Mouse (Mus musculus) midbrain, embryonic 14.5 days (tissue): ENCODE results near the gene Hspb11. TPM values are rescaled to one million over a fixed set of nuclear protein-coding genes. Genes with fewer than 3 reads are reported as not detected.
A peak's percentile ranks its signal among the peaks of the same experiment; 100 is the strongest.

Experiments used
- ATAC-seq: fragments of 200-750 bp; cut with Nextera tagmentation; 2 replicates; pipeline ENCODE4 v1.8.0; 2017; ENCODE audit warnings: moderate number of reproducible peaks, moderate library complexity; ENCODE audit not compliant: low FRiP score, low TSS enrichment
- DNase-seq: peaks from one replicate; pipeline ENCODE4 v3.0.0-alpha.2; 2015
- H3K27ac ChIP-seq: fragments of 300-500 bp; sonication (generic); replicated peaks from 2 replicates; pipeline ENCODE4 v1.5.1; 2014; ENCODE audit warnings: mild to moderate bottlenecking, low read depth, low read length, moderate library complexity
- H3K27me3 ChIP-seq: fragments of 300-500 bp; sonication (generic); 2 replicates; pipeline ENCODE4 v1.6.1; 2014; ENCODE audit warnings: low read length, control low read depth, mixed read lengths; ENCODE audit not compliant: control insufficient read depth, insufficient read depth
- H3K36me3 ChIP-seq: fragments of 300-500 bp; sonication (generic); 2 replicates; pipeline ENCODE4 v1.6.1; 2014; ENCODE audit warnings: low read length, control low read depth; ENCODE audit not compliant: control insufficient read depth, insufficient read depth
- H3K4me1 ChIP-seq: fragments of 300-500 bp; sonication (generic); 2 replicates; pipeline ENCODE4 v1.6.1; 2014; ENCODE audit warnings: mild to moderate bottlenecking, antibody characterized with exemption, low read length, control low read depth; ENCODE audit not compliant: control insufficient read depth, insufficient read depth
- H3K4me2 ChIP-seq: fragments of 300-500 bp; sonication (generic); 2 replicates; pipeline ENCODE4 v1.6.1; 2014; ENCODE audit warnings: mild to moderate bottlenecking, low read length, moderate library complexity
- H3K4me3 ChIP-seq: fragments of 300-500 bp; sonication (generic); replicated peaks from 2 replicates; pipeline ENCODE4 v1.5.1; 2014; ENCODE audit warnings: low read depth, low read length
- H3K9ac ChIP-seq: fragments of 300-500 bp; sonication (generic); replicated peaks from 2 replicates; pipeline ENCODE4 v1.6.1; 2014; ENCODE audit warnings: mild to moderate bottlenecking, low read length, moderate library complexity
- H3K9me3 ChIP-seq: fragments of 300-500 bp; sonication (generic); 2 replicates; pipeline ENCODE4 v1.6.1; 2016; ENCODE audit warnings: low read length, control low read depth, mixed read lengths; ENCODE audit not compliant: control insufficient read depth
- WGBS: fragments of 180-500 bp; shearing (Covaris S2); extraction: QIAGEN DNeasy Blood & Tissue Kit; methylation state at CpG from one replicate; pipeline ENCODE4 v1.1.7; 2014; 5-methylcytosine and 5-hydroxymethylcytosine counted together
- polyA plus RNA-seq: library from polyadenylated mRNA; unstranded; fragments of >200 nt; fragmentation: Nextera tagmentation; extraction: Ambion mirVana; gene quantifications from 2 replicates; pipeline ENCODE4 v1.2.1, GENCODE M21; 2014

The Hspb11 gene
- polyA plus RNA-seq, 1 experiment from 2014 or later, result 38.2 TPM

- no peak overlapping the region for H3K4me2 ChIP-seq
- DNase-seq (no peak), ATAC-seq (no peak)
- H3K4me3 ChIP-seq, result no peak overlapping the region
- H3K9me3 ChIP-seq, result no peaks in the 10 kb centered on the region
- peaks cover 3% of the 10 kb centered on the region; the same call in 1 of the 2 replicates for H3K4me1 ChIP-seq
- 89% methylated on average over 1 of the region's 1 CpGs for whole genome bisulfite sequencing
- no peaks in the 10 kb centered on the region for H3K27me3 ChIP-seq
- H3K27ac ChIP-seq, result no peak overlapping the region
- peaks cover 17% of the 10 kb centered on the region for H3K36me3 ChIP-seq
- H3K9ac ChIP-seq, result no peak overlapping the region
Observed at GRCm38 (mm10) chr4:107246040-107246439, 7.4 kb upstream of the Hspb11 start.

GRCm38 (mm10) chr4:107247110-107247509 is 6.3 kb upstream of the Hspb11 start:
- 83% methylated on average over 9 of the region's 9 CpGs for WGBS
- H3K4me1 ChIP-seq, result peaks cover 3% of the 10 kb centered on the region; the same call in 1 of the 2 replicates
- no peaks in the 10 kb centered on the region for H3K27me3 ChIP-seq
- H3K27ac ChIP-seq, result no peak overlapping the region
- no peak for ATAC-seq
- no peak overlapping the region for H3K4me2 ChIP-seq
- no peak overlapping the region for H3K4me3 ChIP-seq
- no peak for DNase-seq
- H3K36me3 ChIP-seq, result peaks cover 17% of the 10 kb centered on the region
- H3K9ac ChIP-seq, result no peak overlapping the region
- no peaks in the 10 kb centered on the region for H3K9me3 ChIP-seq

- Histone ChIP-seq H3K27ac (no peak overlapping the region), H3K9ac (no peak overlapping the region), H3K9me3 (no peaks in the 10 kb centered on the region), H3K4me1 (peaks cover 3% of the 10 kb centered on the region; the same call in 1 of the 2 replicates), H3K36me3 (peaks cover 13% of the 10 kb centered on the region; the same call in 1 of the 2 replicates), H3K4me2 (no peak overlapping the region), H3K27me3 (no peaks in the 10 kb centered on the region), H3K4me3 (no peak overlapping the region)
- WGBS, result 90% methylated on average over 3 of the region's 3 CpGs
- DNase-seq (no peak), ATAC-seq (no peak)
Observed at GRCm38 (mm10) chr4:107248061-107248460, 5.3 kb upstream of the Hspb11 start.

GRCm38 (mm10) chr4:107249471-107249870 is 3.9 kb upstream of the Hspb11 start:
- Histone ChIP-seq H3K27me3 (no peaks in the 10 kb centered on the region), H3K36me3 (peaks cover 11% of the 10 kb centered on the region; the same call in 1 of the 2 replicates), H3K9ac (no peak overlapping the region), H3K27ac (no peak overlapping the region), H3K4me3 (no peak overlapping the region), H3K9me3 (no peaks in the 10 kb centered on the region), H3K4me1 (peaks cover 3% of the 10 kb centered on the region; the same call in 1 of the 2 replicates), H3K4me2 (no peak overlapping the region)
- no peak for DNase-seq
- no peak for ATAC-seq
- 37% methylated on average over 2 of the region's 2 CpGs for WGBS

- Histone ChIP-seq H3K4me1 (peaks cover 3% of the 10 kb centered on the region; the same call in 1 of the 2 replicates), H3K4me2 (no peak overlapping the region), H3K4me3 (no peak overlapping the region), H3K27me3 (no peaks in the 10 kb centered on the region), H3K36me3 (0 out of 2 replicates have a peak, but pooled peaks cover 4% of the 10 kb centered on the region), H3K9ac (no peak overlapping the region), H3K27ac (no peak overlapping the region), H3K9me3 (no peaks in the 10 kb centered on the region)
- WGBS, result 21% methylated on average over 4 of the region's 4 CpGs
- DNase-seq, result peak; percentile 82
- no peak for ATAC-seq
Observed at GRCm38 (mm10) chr4:107250494-107250893, 2.9 kb upstream of the Hspb11 start.

- WGBS, result under 1% methylated on average over 11 of the region's 11 CpGs
- no peaks in the 10 kb centered on the region for H3K36me3 ChIP-seq
- peak overlapping the region; percentile 81 for H3K4me3 ChIP-seq
- ATAC-seq (no peak), DNase-seq (peak; percentile 18)
- peaks cover 3% of the 10 kb centered on the region; the same call in 1 of the 2 replicates for H3K4me1 ChIP-seq
- no peaks in the 10 kb centered on the region for H3K27me3 ChIP-seq
- H3K9ac ChIP-seq, result peak overlapping the region; percentile 82
- H3K4me2 ChIP-seq, result peak overlapping the region; percentile 71
- H3K9me3 ChIP-seq, result no peaks in the 10 kb centered on the region
- no peak overlapping the region; the same call in 1 of the 2 replicates for H3K27ac ChIP-seq
Observed at GRCm38 (mm10) chr4:107252522-107252921, 871 bp upstream of the Hspb11 start.

GRCm38 (mm10) chr4:107254414-107254813 is 1.0 kb downstream of the Hspb11 start:
- H3K27me3 ChIP-seq, result no peaks in the 10 kb centered on the region
- peak overlapping the region; percentile 71 for H3K4me2 ChIP-seq
- peaks cover 2% of the 10 kb centered on the region; the same call in 1 of the 2 replicates for H3K4me1 ChIP-seq
- H3K4me3 ChIP-seq, result peak overlapping the region; percentile 81
- peak; percentile 53 for DNase-seq
- no peaks in the 10 kb centered on the region for H3K36me3 ChIP-seq
- no peaks in the 10 kb centered on the region for H3K9me3 ChIP-seq
- H3K9ac ChIP-seq, result peak overlapping the region; percentile 82
- ATAC-seq, result no peak
- 12% methylated on average over 3 of the region's 3 CpGs for WGBS
- peak overlapping the region; percentile 82 for H3K27ac ChIP-seq

- H3K9me3 ChIP-seq, result peaks cover 2% of the 10 kb centered on the region; the same call in 1 of the 2 replicates
- no peak overlapping the region for H3K4me2 ChIP-seq
- no peak overlapping the region for H3K9ac ChIP-seq
- no peak overlapping the region for H3K4me3 ChIP-seq
- no peak for ATAC-seq
- H3K27ac ChIP-seq, result no peak overlapping the region
- no peaks in the 10 kb centered on the region for H3K27me3 ChIP-seq
- WGBS, result 78% methylated on average over 4 of the region's 4 CpGs
- H3K4me1 ChIP-seq, result no peaks in the 10 kb centered on the region
- DNase-seq, result no peak
- H3K36me3 ChIP-seq, result 0 out of 2 replicates have a peak, but pooled peaks cover 2% of the 10 kb centered on the region
Observed at GRCm38 (mm10) chr4:107260001-107260400, 6.6 kb downstream of the Hspb11 start.

GRCm38 (mm10) chr4:107273683-107274082 is 20.3 kb downstream of the Hspb11 start:
- H3K9ac ChIP-seq, result no peak overlapping the region
- H3K4me1 ChIP-seq, result peaks cover 7% of the 10 kb centered on the region; the same call in 1 of the 2 replicates
- ATAC-seq (no peak), DNase-seq (no peak)
- WGBS, result 86% methylated on average over 4 of the region's 4 CpGs
- no peak overlapping the region for H3K4me3 ChIP-seq
- H3K4me2 ChIP-seq, result no peak overlapping the region
- H3K27ac ChIP-seq, result no peak overlapping the region
- H3K27me3 ChIP-seq, result no peaks in the 10 kb centered on the region
- H3K36me3 ChIP-seq, result peaks cover 5% of the 10 kb centered on the region; the same call in 1 of the 2 replicates
- no peaks in the 10 kb centered on the region for H3K9me3 ChIP-seq
